Mouse (Mus musculus) heart, adult 8-10 months (tissue): ENCODE results near the gene Cldn9. TPM values are rescaled to one million over a fixed set of nuclear protein-coding genes. Genes with fewer than 3 reads are reported as not detected.

Experiments
- DNase-seq: peaks from one replicate; pipeline ENCODE4 v3.0.0; 2022; ENCODE audit warnings: low spot score
- total RNA-seq, 4 experiments: library from RNA; stranded (reverse); gene quantifications; 2 replicates each; pipeline ENCODE4 v1.2.4; 2022

The Cldn9 gene
- total RNA-seq: under 1 TPM in 1 of 4 experiments, not detected in 3; 0.19 TPM

- DNase-seq: no peak
Observed at GRCm38 (mm10) chr17:23683856-23684672, at the start of gene Cldn9. Cldn9 (minus strand) TSS chr17:23684026.

GRCm38 (mm10) chr17:23730441-23730840, 46.6 kb upstream of the Cldn9 start:
- DNase-seq: no peak

GRCm38 (mm10) chr17:23726758-23727142, 42.9 kb upstream of the Cldn9 start:
- peak; percentile 73 for DNase-seq

GRCm38 (mm10) chr17:23725999-23726757, 42.4 kb upstream of the Cldn9 start, which contains the start of gene Pkmyt1:
Pkmyt1 (plus strand) TSS chr17:23726336.
- peak; percentile 94 for DNase-seq

GRCm38 (mm10) chr17:23725477-23725876, 41.7 kb upstream of the Cldn9 start:
- DNase-seq: no peak

GRCm38 (mm10) chr17:23722376-23723125, 38.7 kb upstream of the Cldn9 start, which contains the start of gene 1520401A03Rik:
1520401A03Rik (minus strand) TSS chr17:23722783.
- DNase-seq: no peak

- no peak for DNase-seq
Observed at GRCm38 (mm10) chr17:23721886-23722285, 38.1 kb upstream of the Cldn9 start.

- no peak for DNase-seq
Observed at GRCm38 (mm10) chr17:23719455-23719854, 35.6 kb upstream of the Cldn9 start.

- no peak for DNase-seq
Observed at GRCm38 (mm10) chr17:23717003-23717402, 33.2 kb upstream of the Cldn9 start.

- DNase-seq: peak; percentile 56
Observed at GRCm38 (mm10) chr17:23706212-23706611, 22.4 kb upstream of the Cldn9 start.

GRCm38 (mm10) chr17:23705525-23706104, 21.8 kb upstream of the Cldn9 start:
- no peak for DNase-seq

- DNase-seq: no peak
Observed at GRCm38 (mm10) chr17:23704741-23705140, 20.9 kb upstream of the Cldn9 start.

- DNase-seq: no peak
Observed at GRCm38 (mm10) chr17:23703301-23703700, 19.5 kb upstream of the Cldn9 start.

- peak; percentile 85 for DNase-seq
Observed at GRCm38 (mm10) chr17:23700079-23700478, 16.3 kb upstream of the Cldn9 start.

- DNase-seq: peak; percentile 40
Observed at GRCm38 (mm10) chr17:23699131-23700077, 15.6 kb upstream of the Cldn9 start.

- no peak for DNase-seq
Observed at GRCm38 (mm10) chr17:23695801-23696200, 12.0 kb upstream of the Cldn9 start.

GRCm38 (mm10) chr17:23694491-23694890, 10.7 kb upstream of the Cldn9 start:
- no peak for DNase-seq

- DNase-seq: no peak
Observed at GRCm38 (mm10) chr17:23683226-23683625, 600 bp downstream of the Cldn9 start.

- DNase-seq: no peak
Observed at GRCm38 (mm10) chr17:23682530-23682929, 1.3 kb downstream of the Cldn9 start.

- DNase-seq: no peak
Observed at GRCm38 (mm10) chr17:23682092-23682491, 1.7 kb downstream of the Cldn9 start.
